Comparison of ENCODE assay signal across 7 mouse cellular contexts in genomic region chr5:142824091-142824490, GRCm38 (mm10). TPM values are rescaled to one million over a fixed set of nuclear protein-coding genes. Genes with fewer than 3 reads are reported as not detected.
DNase-seq lines count a peak whose midpoint lies in the region; ATAC-seq and TF ChIP-seq lines count a peak whose summit lies in the region.

No protein-coding gene starts in this region.

- no peak overlapping the region; the same call in 1 of the 2 replicates for H3K4me3 ChIP-seq in layer of hippocampus, adult 2 months
- H3K4me3 ChIP-seq in embryonic facial prominence, embryonic 13.5 days, result peak overlapping the region; percentile 98
- H3K4me3 ChIP-seq in intestine, postnatal 0 days (ENCODE audit: low read depth, low read length), result no peak overlapping the region
- peak overlapping the region; percentile 92; the same call in 1 of the 2 replicates for H3K4me3 ChIP-seq in neural tube, embryonic 15.5 days (replicated peaks)

- whole genome bisulfite sequencing in embryonic facial prominence, embryonic 13.5 days, result 20% methylated on average over 6 of the region's 6 CpGs
- 19% methylated on average over 6 of the region's 6 CpGs for WGBS in intestine, postnatal 0 days
- 23% methylated on average over 6 of the region's 6 CpGs for WGBS in neural tube, embryonic 15.5 days

- H3K36me3 ChIP-seq in embryonic facial prominence, embryonic 13.5 days, result no peaks in the 10 kb centered on the region
- H3K36me3 ChIP-seq in intestine, postnatal 0 days (ENCODE audit: control insufficient read depth, insufficient read depth), result no peaks in the 10 kb centered on the region
- no peaks in the 10 kb centered on the region for H3K36me3 ChIP-seq in neural tube, embryonic 15.5 days

- H3K27me3 ChIP-seq in embryonic facial prominence, embryonic 13.5 days, result no peaks in the 10 kb centered on the region
- H3K27me3 ChIP-seq in intestine, postnatal 0 days (replicated peaks; ENCODE audit: control insufficient read depth, insufficient read depth, low read length), result no peaks in the 10 kb centered on the region
- H3K27me3 ChIP-seq in neural tube, embryonic 15.5 days (replicated peaks), result no peaks in the 10 kb centered on the region

- peak overlapping the region; percentile 97 for H3K4me2 ChIP-seq in embryonic facial prominence, embryonic 13.5 days
- H3K4me2 ChIP-seq in intestine, postnatal 0 days (replicated peaks; ENCODE audit: low read depth), result peak overlapping the region; percentile 87
- peak overlapping the region; percentile 85 for H3K4me2 ChIP-seq in neural tube, embryonic 15.5 days

- ATAC-seq in embryonic facial prominence, embryonic 13.5 days (ENCODE audit: insufficient number of reproducible peaks, insufficient read depth, low FRiP score, low TSS enrichment, low read depth), result no peak
- no peak for ATAC-seq in intestine, postnatal 0 days
- no peak for ATAC-seq in neural tube, embryonic 15.5 days (ENCODE audit: low FRiP score)
- ATAC-seq in megakaryocyte-erythroid progenitor cell, adult 5-6 weeks (replicated peaks; ENCODE audit: low FRiP score, low TSS enrichment, poor library complexity, severe bottlenecking), result no peak

- DNase-seq in layer of hippocampus, adult 2 months (ENCODE audit: low spot score in 2 of 2), result no peak
- DNase-seq in layer of hippocampus, adult 11-12 months (ENCODE audit: low spot score), result no peak
- DNase-seq in left cerebral cortex, adult 18-20 months (ENCODE audit: low spot score in 2 of 2), result no peak

- H3K9ac ChIP-seq in embryonic facial prominence, embryonic 13.5 days, result peak overlapping the region; percentile 100
- H3K9ac ChIP-seq in intestine, postnatal 0 days (ENCODE audit: low read depth, low read length), result peak overlapping the region; percentile 93; the same call in 1 of the 2 replicates
- peak overlapping the region; percentile 78 for H3K9ac ChIP-seq in neural tube, embryonic 15.5 days (replicated peaks)

- no peaks in the 10 kb centered on the region for H3K9me3 ChIP-seq in embryonic facial prominence, embryonic 13.5 days
- no peaks in the 10 kb centered on the region for H3K9me3 ChIP-seq in intestine, postnatal 0 days (ENCODE audit: control insufficient read depth)
- no peaks in the 10 kb centered on the region for H3K9me3 ChIP-seq in neural tube, embryonic 15.5 days (replicated peaks)

- H3K27ac ChIP-seq in layer of hippocampus, adult 2 months, result peak overlapping the region; percentile 100
- H3K27ac ChIP-seq in embryonic facial prominence, embryonic 13.5 days, result peak overlapping the region; percentile 100
- H3K27ac ChIP-seq in intestine, postnatal 0 days (ENCODE audit: low read depth, low read length), result peak overlapping the region; percentile 100
- peak overlapping the region; percentile 100 for H3K27ac ChIP-seq in neural tube, embryonic 15.5 days (replicated peaks)

- TF ChIP-seq CTCF in layer of hippocampus, adult 2 months (conservative IDR thresholded peaks at IDR 0.05), result no peak
- no peak for TF ChIP-seq CTCF in intestine, postnatal 0 days (IDR thresholded peaks at IDR 0.05; ENCODE audit: low read depth)

- H3K4me1 ChIP-seq in embryonic facial prominence, embryonic 13.5 days, result peaks cover 37% of the 10 kb centered on the region
- H3K4me1 ChIP-seq in intestine, postnatal 0 days (replicated peaks; ENCODE audit: control insufficient read depth, insufficient read depth, low read length), result no peaks in the 10 kb centered on the region
- peaks cover 44% of the 10 kb centered on the region for H3K4me1 ChIP-seq in neural tube, embryonic 15.5 days

RNA-seq across cellular contexts. Expression of gene Tnrc18, which starts 6.6 kb away (rescaled TPM):
- total RNA-seq in layer of hippocampus, adult 2 months (2021), result 100 to 1,000 TPM; 142 to 143 TPM
- 44.0 and 55.7 TPM in 2 replicates for polyA plus RNA-seq in embryonic facial prominence, embryonic 13.5 days (2015; fragmentation: Nextera tagmentation; extraction: Ambion mirVana)
- 9.9 and 11.7 TPM in 2 replicates for polyA plus RNA-seq in intestine, postnatal 0 days (2015; fragmentation: Nextera tagmentation; extraction: Ambion mirVana)
- polyA plus RNA-seq in neural tube, embryonic 15.5 days (2015; fragmentation: Nextera tagmentation; extraction: Ambion mirVana), result 22.5 and 26.0 TPM in 2 replicates
- total RNA-seq in left cerebral cortex, adult 18-20 months (2021), result 100 to 1,000 TPM; 116 to 122 TPM
- 8.8 and 11.7 TPM in 2 replicates for total RNA-seq in megakaryocyte-erythroid progenitor cell, adult 5-6 weeks (2014; fragmentation: Nextera tagmentation)
- total RNA-seq in megakaryocyte-erythroid progenitor cell, adult 5-6 weeks (2017), result 0.85 and 4.2 TPM in 2 replicates

Comparison
In these comparisons a context has a peak if more than half of its experiments do, and no peak if none do; other contexts are left out.
1. H3K4me3 ChIP-seq: peak in embryonic facial prominence, embryonic 13.5 days (single experiment) and neural tube, embryonic 15.5 days (single experiment); none in layer of hippocampus, adult 2 months (single experiment) and intestine, postnatal 0 days (single experiment).
2. RNA of gene Tnrc18, which starts 6.6 kb away (total RNA-seq): 142 to 143 TPM in layer of hippocampus, adult 2 months and 116 to 122 TPM in left cerebral cortex, adult 18-20 months; 0.85 to 11.7 TPM in megakaryocyte-erythroid progenitor cell, adult 5-6 weeks; every median in the first group is over 4 times any median in the second.
3. Peak in every context shown above with its lines, with median percentiles within 50 percentile points of each other: H3K27ac ChIP-seq, H3K4me2 ChIP-seq and H3K9ac ChIP-seq.